ENCODE assay signal across 9 mouse cellular contexts in genomic region chr14:33303348-33303819, GRCm38 (mm10).
DNase-seq lines count a peak whose midpoint lies in the region; ATAC-seq and TF ChIP-seq lines count a peak whose summit lies in the region.
"Had no signal": no experiment of that assay in that cellular context is flagged by ENCODE, and none has a peak within 500 bp of the region (broad histone marks: within the 10 kb centered on the region; RNA-seq: fewer than 3 reads in every experiment).

No protein-coding gene starts in this region.

- no peak overlapping the region for H3K27ac ChIP-seq in ES-Bruce4 (ENCODE audit: insufficient read depth, low read length)
- H3K27ac ChIP-seq in bone marrow macrophage, adult 2 months (ENCODE audit: insufficient read depth, low read depth, low read length): no peak overlapping the region
- no peak overlapping the region for H3K27ac ChIP-seq in embryonic facial prominence, embryonic 14.5 days (replicated peaks; ENCODE audit: low read depth, low read length)
- no peak overlapping the region for H3K27ac ChIP-seq in liver, embryonic 14.5 days
- no peak overlapping the region for H3K27ac ChIP-seq in neural tube, embryonic 13.5 days (replicated peaks)
- H3K27ac ChIP-seq: heart, embryonic 13.5 days had no signal

- TF ChIP-seq POLR2A in ES-Bruce4 (IDR thresholded peaks at IDR 0.05; ENCODE audit: insufficient read depth, low read length): no peak
- no peak for TF ChIP-seq POLR2A in bone marrow macrophage, adult 2 months (IDR thresholded peaks at IDR 0.05; ENCODE audit: borderline replicate concordance, low read depth, low read length)

- peak; percentile 79 for DNase-seq in embryonic facial prominence, embryonic 14.5 days (ENCODE audit: low spot score)
- peak; percentile 79 to 85 for DNase-seq in heart, postnatal 14 days
- peak; percentile 65 to 86 for DNase-seq in kidney, postnatal 36 days
- DNase-seq in liver, embryonic 14.5 days (ENCODE audit: low read depth in 3 of 3, low spot score in 3 of 3): peak; percentile 26 to 55 (median 33)
- DNase-seq in telencephalon, adult 2 months (ENCODE audit: low read depth, low spot score): peak; percentile 76

- no peaks in the 10 kb centered on the region for H3K36me3 ChIP-seq in ES-Bruce4 (ENCODE audit: control insufficient read depth, insufficient read depth, low read length, poor library complexity, severe bottlenecking)
- H3K36me3 ChIP-seq in embryonic facial prominence, embryonic 14.5 days (ENCODE audit: control insufficient read depth, insufficient read depth, low read length): no peaks in the 10 kb centered on the region
- H3K36me3 ChIP-seq in liver, embryonic 14.5 days (replicated peaks; ENCODE audit: control insufficient read depth, insufficient read depth, low read depth): no peaks in the 10 kb centered on the region
- H3K36me3 ChIP-seq in neural tube, embryonic 13.5 days: no peaks in the 10 kb centered on the region
- H3K36me3 ChIP-seq: heart, embryonic 13.5 days had no signal

- intact Hi-C loops in heart, postnatal 14 days (cut with DNase I): loop anchor here (1.0 kb wide), 1 partner anchor 90 kb away; no protein-coding TSS in a partner anchor

- H3K4me2 ChIP-seq in embryonic facial prominence, embryonic 14.5 days (ENCODE audit: low read depth, low read length): no peak overlapping the region
- H3K4me2 ChIP-seq in liver, embryonic 14.5 days (ENCODE audit: low read depth): no peak overlapping the region
- no peak overlapping the region for H3K4me2 ChIP-seq in neural tube, embryonic 13.5 days
- H3K4me2 ChIP-seq: heart, embryonic 13.5 days had no signal

- TF ChIP-seq CTCF in ES-Bruce4 (IDR thresholded peaks at IDR 0.05; ENCODE audit: low read depth, low read length): peak; percentile 43
- peak; percentile 77 for TF ChIP-seq CTCF in bone marrow macrophage, adult 2 months (IDR thresholded peaks at IDR 0.05; ENCODE audit: low read depth, low read length)
- peak; percentile 85 for TF ChIP-seq CTCF in liver, embryonic 14.5 days (IDR thresholded peaks at IDR 0.05; ENCODE audit: low read depth)

- H3K4me3 ChIP-seq in ES-Bruce4 (ENCODE audit: low read depth, low read length): no peak overlapping the region
- H3K4me3 ChIP-seq in bone marrow macrophage, adult 2 months (ENCODE audit: insufficient read depth, low read length): no peak overlapping the region
- no peak overlapping the region for H3K4me3 ChIP-seq in embryonic facial prominence, embryonic 14.5 days (ENCODE audit: low read depth, low read length)
- no peak overlapping the region for H3K4me3 ChIP-seq in liver, embryonic 14.5 days (ENCODE audit: insufficient read depth in 1 of 2, low read depth in 2 of 2, low read length in 2 of 2)
- H3K4me3 ChIP-seq in neural tube, embryonic 13.5 days: no peak overlapping the region
- H3K4me3 ChIP-seq: heart, embryonic 13.5 days had no signal

- ATAC-seq in embryonic facial prominence, embryonic 14.5 days (ENCODE audit: low read depth): peak; percentile 41; the same call in 1 of the 2 replicates
- ATAC-seq in liver, embryonic 14.5 days (ENCODE audit: insufficient read depth): no peak
- ATAC-seq in neural tube, embryonic 13.5 days (ENCODE audit: low read depth): peak; percentile 66; the same call in 1 of the 2 replicates

- TF ChIP-seq EP300 in ES-Bruce4 (IDR thresholded peaks at IDR 0.05; ENCODE audit: insufficient read depth, low read depth, low read length): no peak
- no peak for TF ChIP-seq EP300 in liver, embryonic 14.5 days (IDR thresholded peaks at IDR 0.05; ENCODE audit: low read depth)

- H3K27me3 ChIP-seq in ES-Bruce4 (ENCODE audit: control insufficient read depth, insufficient read depth, low read length, poor library complexity, severe bottlenecking): no peaks in the 10 kb centered on the region
- H3K27me3 ChIP-seq in embryonic facial prominence, embryonic 14.5 days (replicated peaks; ENCODE audit: control insufficient read depth, insufficient read depth, low read length): no peaks in the 10 kb centered on the region
- no peaks in the 10 kb centered on the region for H3K27me3 ChIP-seq in liver, embryonic 14.5 days (ENCODE audit: control insufficient read depth, insufficient read depth, low read length)
- no peaks in the 10 kb centered on the region for H3K27me3 ChIP-seq in neural tube, embryonic 13.5 days
- H3K27me3 ChIP-seq: heart, embryonic 13.5 days had no signal

- H3K4me1 ChIP-seq in ES-Bruce4 (ENCODE audit: control insufficient read depth, insufficient read depth, low read length): no peaks in the 10 kb centered on the region
- peaks cover 5% of the 10 kb centered on the region; the same call in 1 of the 2 replicates for H3K4me1 ChIP-seq in bone marrow macrophage, adult 2 months (ENCODE audit: control insufficient read depth, insufficient read depth, low read length)
- H3K4me1 ChIP-seq in embryonic facial prominence, embryonic 14.5 days (ENCODE audit: control insufficient read depth, insufficient read depth, low read length): no peaks in the 10 kb centered on the region
- no peaks in the 10 kb centered on the region for H3K4me1 ChIP-seq in liver, embryonic 14.5 days (replicated peaks; ENCODE audit: control insufficient read depth in 2 of 2, insufficient read depth in 2 of 2, low read length in 1 of 2)
- H3K4me1 ChIP-seq in neural tube, embryonic 13.5 days (replicated peaks): 0 out of 2 replicates have a peak, but pooled peaks cover 3% of the 10 kb centered on the region

- H3K9me3 ChIP-seq in ES-Bruce4 (replicated peaks; ENCODE audit: control insufficient read depth, insufficient read depth, low read length, poor library complexity, severe bottlenecking): no peaks in the 10 kb centered on the region
- H3K9me3 ChIP-seq in embryonic facial prominence, embryonic 14.5 days (ENCODE audit: control insufficient read depth, low read length): no peaks in the 10 kb centered on the region
- no peaks in the 10 kb centered on the region for H3K9me3 ChIP-seq in liver, embryonic 14.5 days (ENCODE audit: control insufficient read depth, low read length)
- H3K9me3 ChIP-seq in neural tube, embryonic 13.5 days: no peaks in the 10 kb centered on the region
- H3K9me3 ChIP-seq: heart, embryonic 13.5 days had no signal

- H3K9ac ChIP-seq in ES-Bruce4 (ENCODE audit: low read depth, poor library complexity, severe bottlenecking): no peak overlapping the region
- no peak overlapping the region for H3K9ac ChIP-seq in embryonic facial prominence, embryonic 14.5 days (ENCODE audit: low read depth, low read length)
- no peak overlapping the region for H3K9ac ChIP-seq in liver, embryonic 14.5 days (replicated peaks)
- H3K9ac ChIP-seq in neural tube, embryonic 13.5 days: no peak overlapping the region; the same call in 1 of the 2 replicates
- H3K9ac ChIP-seq: heart, embryonic 13.5 days had no signal

- WGBS in embryonic facial prominence, embryonic 14.5 days: 21% methylated on average over 9 of the region's 9 CpGs
- WGBS in liver, embryonic 14.5 days (ENCODE audit: insufficient replicate concordance): 12% methylated on average over 9 of the region's 9 CpGs
- 26% methylated on average over 9 of the region's 9 CpGs for WGBS in neural tube, embryonic 13.5 days
